Mouse (Mus musculus): ENCODE results near the gene Zfp384. TPM values are rescaled to one million over a fixed set of nuclear protein-coding genes. Genes with fewer than 3 reads are reported as not detected.

Zfp384 gene
- polyA plus RNA-seq, 1 experiment from 2014 or later = 13.7 TPM

GRCm38 (mm10) chr6:125071170-125071895 is 62.4 kb downstream of the Zfp384 start:
- 88% methylated on average over 18 of the region's 18 CpGs for WGBS
- Histone ChIP-seq H3K4me1 (ENCODE audit: insufficient read depth, low read length) (0 out of 2 replicates have a peak, but pooled peaks cover 4% of the 10 kb centered on the region), H3K4me2 (replicated peaks; ENCODE audit: low read depth, low read length) (no peak overlapping the region), H3K9ac (replicated peaks; ENCODE audit: low read length) (no peak overlapping the region), H3K9me3 (ENCODE audit: low read length) (no peaks in the 10 kb centered on the region), H3K36me3 (ENCODE audit: insufficient read depth, low read length) (no peaks in the 10 kb centered on the region), H3K27me3 (ENCODE audit: insufficient read depth, low read length) (no peaks in the 10 kb centered on the region), H3K4me3 (ENCODE audit: low read length) (no peak overlapping the region), H3K27ac (ENCODE audit: low read length) (no peak overlapping the region)
- peak; percentile 33; the same call in 1 of the 2 replicates for ATAC-seq (ENCODE audit: low FRiP score, low TSS enrichment)

GRCm38 (mm10) chr6:125071896-125072279 is 62.9 kb downstream of the Zfp384 start:
- no peaks in the 10 kb centered on the region for H3K27me3 ChIP-seq (ENCODE audit: insufficient read depth, low read length)
- no peak overlapping the region for H3K4me2 ChIP-seq (replicated peaks; ENCODE audit: low read depth, low read length)
- no peaks in the 10 kb centered on the region for H3K36me3 ChIP-seq (ENCODE audit: insufficient read depth, low read length)
- H3K9ac ChIP-seq (replicated peaks; ENCODE audit: low read length) = no peak overlapping the region
- no peak for ATAC-seq (ENCODE audit: low FRiP score, low TSS enrichment)
- H3K9me3 ChIP-seq (ENCODE audit: low read length) = no peaks in the 10 kb centered on the region
- no peak overlapping the region for H3K4me3 ChIP-seq (ENCODE audit: low read length)
- WGBS = 27% methylated on average over 2 of the region's 2 CpGs
- 0 out of 2 replicates have a peak, but pooled peaks cover 4% of the 10 kb centered on the region for H3K4me1 ChIP-seq (ENCODE audit: insufficient read depth, low read length)
- H3K27ac ChIP-seq (ENCODE audit: low read length) = no peak overlapping the region

DNA sequence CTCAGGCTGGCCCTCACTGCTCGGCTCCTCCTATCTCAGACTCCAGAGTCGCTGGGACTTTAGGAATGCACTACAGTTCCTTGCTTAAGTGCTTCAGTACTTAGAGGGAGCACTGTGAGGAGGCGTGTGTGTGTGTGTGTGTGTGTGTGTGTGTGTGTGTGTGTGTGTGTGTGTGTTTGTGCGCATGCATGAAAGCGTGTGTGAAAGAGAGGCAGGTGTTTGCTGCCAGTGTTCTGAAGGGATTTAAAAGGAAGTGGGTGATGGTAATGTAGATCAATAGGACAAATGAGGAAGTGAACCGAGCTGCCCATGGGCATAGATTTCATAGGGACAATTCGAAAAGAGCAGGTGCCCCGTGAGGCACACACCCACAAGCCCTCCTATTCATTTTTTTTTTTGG is 64.9 kb downstream of the Zfp384 start:
- Histone ChIP-seq H3K27me3 (ENCODE audit: insufficient read depth, low read length) (no peaks in the 10 kb centered on the region), H3K27ac (ENCODE audit: low read length) (no peak overlapping the region), H3K4me1 (ENCODE audit: insufficient read depth, low read length) (0 out of 2 replicates have a peak, but pooled peaks cover 4% of the 10 kb centered on the region), H3K9me3 (ENCODE audit: low read length) (no peaks in the 10 kb centered on the region), H3K4me3 (ENCODE audit: low read length) (no peak overlapping the region), H3K36me3 (ENCODE audit: insufficient read depth, low read length) (no peaks in the 10 kb centered on the region), H3K9ac (replicated peaks; ENCODE audit: low read length) (no peak overlapping the region), H3K4me2 (replicated peaks; ENCODE audit: low read depth, low read length) (no peak overlapping the region)
- 77% methylated on average over 8 of the region's 8 CpGs for WGBS
- no peak for ATAC-seq (ENCODE audit: low FRiP score, low TSS enrichment)

DNA sequence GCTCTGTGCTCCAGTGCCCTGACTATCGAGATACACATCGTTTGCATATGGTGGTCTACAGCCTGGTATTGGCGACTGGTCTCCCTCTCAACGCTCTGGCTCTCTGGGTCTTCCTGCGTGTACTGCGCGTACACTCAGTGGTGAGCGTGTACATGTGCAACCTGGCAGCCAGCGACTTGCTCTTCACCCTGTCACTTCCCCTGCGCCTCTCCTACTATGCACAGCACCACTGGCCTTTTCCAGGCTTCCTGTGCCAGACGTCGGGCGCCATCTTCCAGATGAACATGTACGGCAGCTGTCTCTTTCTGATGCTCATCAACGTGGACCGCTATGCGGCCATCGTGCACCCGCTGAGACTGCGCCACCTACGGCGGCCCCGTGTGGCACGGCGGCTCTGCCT is 72.4 kb downstream of the Zfp384 start:
- peak overlapping the region; percentile 51 for H3K9ac ChIP-seq (replicated peaks; ENCODE audit: low read length)
- H3K27ac ChIP-seq (ENCODE audit: low read length) = peak overlapping the region; percentile 8; the same call in 1 of the 2 replicates
- no peaks in the 10 kb centered on the region for H3K36me3 ChIP-seq (ENCODE audit: insufficient read depth, low read length)
- peak; percentile 3; the same call in 1 of the 2 replicates for ATAC-seq (ENCODE audit: low FRiP score, low TSS enrichment)
- WGBS = 21% methylated on average over 25 of the region's 25 CpGs
- H3K9me3 ChIP-seq (ENCODE audit: low read length) = no peaks in the 10 kb centered on the region
- H3K27me3 ChIP-seq (ENCODE audit: insufficient read depth, low read length) = no peaks in the 10 kb centered on the region
- peak overlapping the region; percentile 41 for H3K4me3 ChIP-seq (ENCODE audit: low read length)
- H3K4me2 ChIP-seq (replicated peaks; ENCODE audit: low read depth, low read length) = peak overlapping the region; percentile 66
- 0 out of 2 replicates have a peak, but pooled peaks cover 11% of the 10 kb centered on the region for H3K4me1 ChIP-seq (ENCODE audit: insufficient read depth, low read length)

GRCm38 (mm10) chr6:125081797-125082560 is 73.0 kb downstream of the Zfp384 start:
- peak overlapping the region; percentile 8; the same call in 1 of the 2 replicates for H3K27ac ChIP-seq (ENCODE audit: low read length)
- no peaks in the 10 kb centered on the region for H3K27me3 ChIP-seq (ENCODE audit: insufficient read depth, low read length)
- 0 out of 2 replicates have a peak, but pooled peaks cover 11% of the 10 kb centered on the region for H3K4me1 ChIP-seq (ENCODE audit: insufficient read depth, low read length)
- peak overlapping the region; percentile 66 for H3K4me2 ChIP-seq (replicated peaks; ENCODE audit: low read depth, low read length)
- H3K9me3 ChIP-seq (ENCODE audit: low read length) = no peaks in the 10 kb centered on the region
- WGBS = 23% methylated on average over 45 of the region's 45 CpGs
- H3K4me3 ChIP-seq (ENCODE audit: low read length) = peak overlapping the region; percentile 41
- H3K9ac ChIP-seq (replicated peaks; ENCODE audit: low read length) = peak overlapping the region; percentile 51
- ATAC-seq (ENCODE audit: low FRiP score, low TSS enrichment) = peak; percentile 90
- no peaks in the 10 kb centered on the region for H3K36me3 ChIP-seq (ENCODE audit: insufficient read depth, low read length)

DNA sequence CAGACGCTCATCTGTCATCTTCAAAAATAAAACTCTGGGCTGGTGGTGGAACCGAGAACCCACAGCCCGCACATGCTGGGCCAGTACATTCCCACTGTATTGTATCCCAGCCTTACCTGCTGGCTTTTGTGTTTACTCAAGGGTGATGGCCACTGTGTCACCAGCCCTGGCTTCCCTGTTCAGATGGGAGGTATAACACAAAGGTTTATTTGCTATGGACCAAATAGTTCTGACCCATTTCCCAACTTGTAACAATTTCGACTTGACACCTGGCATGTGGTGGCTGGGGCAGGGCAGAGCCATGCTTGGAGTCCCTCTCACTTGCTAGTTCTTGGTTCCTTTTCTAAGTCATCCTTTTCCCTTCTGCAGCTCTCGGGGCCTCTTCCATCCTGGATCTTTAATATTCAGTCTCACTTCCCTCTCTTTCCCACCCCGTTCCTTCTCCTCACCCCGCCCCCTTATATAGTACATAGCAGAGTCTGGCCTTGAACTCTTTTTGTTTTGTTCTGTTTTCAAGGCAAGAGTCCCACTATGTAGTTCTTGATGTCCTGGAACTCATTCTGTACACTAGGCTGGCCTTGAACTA is 73.9 kb downstream of the Zfp384 start:
- Histone ChIP-seq H3K4me2 (replicated peaks; ENCODE audit: low read depth, low read length) (no peak overlapping the region), H3K4me1 (ENCODE audit: insufficient read depth, low read length) (0 out of 2 replicates have a peak, but pooled peaks cover 11% of the 10 kb centered on the region), H3K4me3 (ENCODE audit: low read length) (no peak overlapping the region), H3K27ac (ENCODE audit: low read length) (no peak overlapping the region), H3K9me3 (ENCODE audit: low read length) (no peaks in the 10 kb centered on the region), H3K27me3 (ENCODE audit: insufficient read depth, low read length) (no peaks in the 10 kb centered on the region), H3K9ac (replicated peaks; ENCODE audit: low read length) (no peak overlapping the region), H3K36me3 (ENCODE audit: insufficient read depth, low read length) (no peaks in the 10 kb centered on the region)
- ATAC-seq (ENCODE audit: low FRiP score, low TSS enrichment) = no peak
- WGBS = 84% methylated on average over 7 of the region's 7 CpGs

DNA sequence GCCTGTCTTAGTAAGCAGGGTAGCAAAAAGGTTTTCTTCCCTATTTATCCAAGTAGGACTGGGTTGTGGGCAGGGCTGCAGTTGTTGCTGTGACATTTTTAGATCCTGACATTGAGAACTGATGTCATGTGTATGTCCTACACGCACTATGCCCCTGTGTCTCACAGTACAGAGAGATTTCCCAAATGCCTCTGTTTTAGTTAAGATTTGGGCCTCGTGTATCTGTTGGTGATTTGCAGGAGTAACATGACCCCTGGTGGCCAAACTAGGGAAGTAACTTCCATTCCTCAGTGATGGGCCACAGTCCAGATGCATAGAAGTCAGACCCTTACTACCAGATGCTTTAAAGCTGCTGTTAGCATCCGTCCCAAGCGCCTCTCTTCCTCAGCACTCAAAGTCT is 75.5 kb downstream of the Zfp384 start:
- H3K9me3 ChIP-seq (ENCODE audit: low read length) = no peaks in the 10 kb centered on the region
- peaks cover 23% of the 10 kb centered on the region for H3K4me1 ChIP-seq (ENCODE audit: insufficient read depth, low read length)
- WGBS = 0% methylated on average over 4 of the region's 4 CpGs
- H3K4me3 ChIP-seq (ENCODE audit: low read length) = no peak overlapping the region
- no peaks in the 10 kb centered on the region for H3K36me3 ChIP-seq (ENCODE audit: insufficient read depth, low read length)
- H3K27me3 ChIP-seq (ENCODE audit: insufficient read depth, low read length) = no peaks in the 10 kb centered on the region
- 0 out of 2 replicates have a peak overlapping the region, but pooled peaks have one; percentile 34 for H3K9ac ChIP-seq (replicated peaks; ENCODE audit: low read length)
- 0 out of 2 replicates have a peak overlapping the region, but pooled peaks have one; percentile 1 for H3K27ac ChIP-seq (ENCODE audit: low read length)
- H3K4me2 ChIP-seq (replicated peaks; ENCODE audit: low read depth, low read length) = no peak overlapping the region
- ATAC-seq (ENCODE audit: low FRiP score, low TSS enrichment) = no peak

Other genes with a start within 250 kb of the Zfp384 start
- gene Eno2, start 239.5 kb upstream of the Zfp384 start, polyA plus RNA-seq (2015; fragmentation: Nextera tagmentation; extraction: Ambion mirVana) = 10.9 and 15.3 TPM in 2 replicates
- 1.0 and 1.2 TPM in 2 replicates for gene Lrrc23, start 229.4 kb upstream of the Zfp384 start, polyA plus RNA-seq (2015; fragmentation: Nextera tagmentation; extraction: Ambion mirVana)
- 20.9 and 21.5 TPM in 2 replicates for gene Spsb2, start 200.5 kb upstream of the Zfp384 start, polyA plus RNA-seq (2015; fragmentation: Nextera tagmentation; extraction: Ambion mirVana)
- gene Tpi1, start 194.8 kb upstream of the Zfp384 start, polyA plus RNA-seq (2015; fragmentation: Nextera tagmentation; extraction: Ambion mirVana) = 851 and 866 TPM in 2 replicates
- 174 TPM in 2 replicates for gene Usp5, start 179.7 kb upstream of the Zfp384 start, polyA plus RNA-seq (2015; fragmentation: Nextera tagmentation; extraction: Ambion mirVana)
- gene Cdca3, start 179.6 kb upstream of the Zfp384 start, polyA plus RNA-seq (2015; fragmentation: Nextera tagmentation; extraction: Ambion mirVana) = 187 and 193 TPM in 2 replicates
- 1.7 and 1.8 TPM in 2 replicates for gene Gnb3, start 168.9 kb upstream of the Zfp384 start, polyA plus RNA-seq (2015; fragmentation: Nextera tagmentation; extraction: Ambion mirVana)
- gene P3h3, start 151.4 kb upstream of the Zfp384 start, polyA plus RNA-seq (2015; fragmentation: Nextera tagmentation; extraction: Ambion mirVana) = 10.4 and 19.3 TPM in 2 replicates
- gene Gpr162, start 145.2 kb upstream of the Zfp384 start, polyA plus RNA-seq (2015; fragmentation: Nextera tagmentation; extraction: Ambion mirVana) = 1.1 and 1.4 TPM in 2 replicates
- 0.10 and 0.28 TPM in 2 replicates for gene Cd4, start 120.9 kb upstream of the Zfp384 start, polyA plus RNA-seq (2015; fragmentation: Nextera tagmentation; extraction: Ambion mirVana)
- gene Lag3, start 97.4 kb upstream of the Zfp384 start, polyA plus RNA-seq (2015; fragmentation: Nextera tagmentation; extraction: Ambion mirVana) = 1.3 and 2.6 TPM in 2 replicates
- gene Ptms, start 89.0 kb upstream of the Zfp384 start, polyA plus RNA-seq (2015; fragmentation: Nextera tagmentation; extraction: Ambion mirVana) = 269 and 274 TPM in 2 replicates
- 366 and 380 TPM in 2 replicates for gene Mlf2, start 77.8 kb upstream of the Zfp384 start, polyA plus RNA-seq (2015; fragmentation: Nextera tagmentation; extraction: Ambion mirVana)
- gene Cops7a, start 43.6 kb upstream of the Zfp384 start, polyA plus RNA-seq (2015; fragmentation: Nextera tagmentation; extraction: Ambion mirVana) = 178 and 179 TPM in 2 replicates
- 2.1 and 2.3 TPM in 2 replicates for gene Pianp, start 12.5 kb upstream of the Zfp384 start, polyA plus RNA-seq (2015; fragmentation: Nextera tagmentation; extraction: Ambion mirVana)
- 152 and 158 TPM in 2 replicates for gene Ing4, start 30.6 kb downstream of the Zfp384 start, polyA plus RNA-seq (2015; fragmentation: Nextera tagmentation; extraction: Ambion mirVana)
- 16.3 and 20.4 TPM in 2 replicates for gene Acrbp, start 40.5 kb downstream of the Zfp384 start, polyA plus RNA-seq (2015; fragmentation: Nextera tagmentation; extraction: Ambion mirVana)
- 0.30 and 0.60 TPM in 2 replicates for gene Lpar5, start 58.8 kb downstream of the Zfp384 start, polyA plus RNA-seq (2015; fragmentation: Nextera tagmentation; extraction: Ambion mirVana)
- 72.0 and 80.4 TPM in 2 replicates for gene Chd4, start 86.8 kb downstream of the Zfp384 start, polyA plus RNA-seq (2015; fragmentation: Nextera tagmentation; extraction: Ambion mirVana)
- gene Nop2, start 122.8 kb downstream of the Zfp384 start, polyA plus RNA-seq (2015; fragmentation: Nextera tagmentation; extraction: Ambion mirVana) = 68.6 and 69.3 TPM in 2 replicates
- gene Iffo1, start 136.1 kb downstream of the Zfp384 start, polyA plus RNA-seq (2015; fragmentation: Nextera tagmentation; extraction: Ambion mirVana) = 7.9 and 8.7 TPM in 2 replicates
- 2,036 and 2,102 TPM in 2 replicates for gene Gapdh, start 157.3 kb downstream of the Zfp384 start, polyA plus RNA-seq (2015; fragmentation: Nextera tagmentation; extraction: Ambion mirVana)
- 151 and 163 TPM in 2 replicates for gene Ncapd2, start 182.6 kb downstream of the Zfp384 start, polyA plus RNA-seq (2015; fragmentation: Nextera tagmentation; extraction: Ambion mirVana)
- 213 and 228 TPM in 2 replicates for gene Mrpl51, start 182.7 kb downstream of the Zfp384 start, polyA plus RNA-seq (2015; fragmentation: Nextera tagmentation; extraction: Ambion mirVana)
- 7.5 and 7.7 TPM in 2 replicates for gene Vamp1, start 206.4 kb downstream of the Zfp384 start, polyA plus RNA-seq (2015; fragmentation: Nextera tagmentation; extraction: Ambion mirVana)
- 7.4 and 8.2 TPM in 2 replicates for gene Tapbpl, start 222.7 kb downstream of the Zfp384 start, polyA plus RNA-seq (2015; fragmentation: Nextera tagmentation; extraction: Ambion mirVana)
- gene Cd27, start 227.9 kb downstream of the Zfp384 start, polyA plus RNA-seq (2015; fragmentation: Nextera tagmentation; extraction: Ambion mirVana) = 2.1 and 2.5 TPM in 2 replicates

Data from kidney, embryonic 16.5 days (tissue).